Mouse (Mus musculus): ENCODE measurements around the gene Dennd1a.

DNA sequence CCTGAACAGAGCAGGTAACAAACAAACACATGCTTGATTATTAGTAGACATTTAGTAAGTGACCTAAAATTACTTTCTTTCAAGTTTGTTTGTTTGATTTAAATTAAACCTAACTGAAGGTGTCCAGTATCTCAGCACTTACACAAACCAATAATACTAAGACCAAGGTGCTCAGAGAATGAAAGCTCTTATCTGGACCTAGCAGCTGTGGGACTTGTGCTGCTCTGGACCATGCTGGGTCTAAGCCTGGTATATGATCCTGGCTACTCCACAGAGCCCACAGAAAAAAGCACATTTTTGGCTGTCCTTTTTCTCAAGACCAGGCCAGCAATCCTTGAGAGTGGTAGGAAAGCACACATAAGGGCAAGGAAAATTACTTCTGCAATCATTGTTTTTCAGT, 193.2 kb downstream of the Dennd1a start:
- TF ChIP-seq POLR2A (IDR thresholded peaks at IDR 0.05; ENCODE audit: extremely low read depth, insufficient read depth, low read length) (no peak), CTCF (IDR thresholded peaks at IDR 0.05; ENCODE audit: extremely low read depth, insufficient read depth, low read length) (no peak)
